ENCODE assay signal across 24 mouse cellular contexts in the genomic region with DNA sequence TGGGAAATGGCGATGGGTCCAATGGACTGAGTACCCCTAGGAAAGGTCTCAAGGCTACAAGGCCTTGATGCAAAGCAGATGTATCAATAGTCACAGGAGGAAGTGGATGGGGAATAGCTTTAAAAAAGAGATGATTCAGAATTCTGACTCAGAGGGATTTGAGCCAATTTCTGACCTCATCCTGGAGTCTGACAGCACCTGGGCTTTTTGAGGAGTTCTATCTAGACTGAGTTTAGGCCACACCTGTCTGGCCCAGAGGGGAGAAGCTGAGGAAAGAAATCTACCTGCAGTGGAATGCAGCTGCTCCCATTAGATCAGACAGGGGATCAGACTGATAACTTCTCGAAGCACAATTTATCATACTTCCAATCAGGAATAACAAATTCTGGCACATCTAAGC.
DNase-seq lines count a peak whose midpoint lies in the region; ATAC-seq lines count a peak whose summit lies in the region.
"Had no signal": no experiment of that assay in that cellular context is flagged by ENCODE, and none has a peak within 500 bp of the region (broad histone marks: within the 10 kb centered on the region; RNA-seq: fewer than 3 reads in every experiment).

No protein-coding gene starts in this region.

- H3K4me2 ChIP-seq in stomach, embryonic 16.5 days (ENCODE audit: low read depth, low read length): no peak overlapping the region
- H3K4me2 ChIP-seq: embryonic facial prominence, embryonic 15.5 days; heart, embryonic 15.5 days; kidney, embryonic 15.5 days; limb, embryonic 13.5 days; liver, embryonic 11.5 days; lung, embryonic 15.5 days; midbrain, embryonic 11.5 days; neural tube, embryonic 12.5 days had no signal

- no peaks in the 10 kb centered on the region for H3K9me3 ChIP-seq in stomach, embryonic 16.5 days (replicated peaks; ENCODE audit: control insufficient read depth, low read length)
- H3K9me3 ChIP-seq: embryonic facial prominence, embryonic 15.5 days; heart, embryonic 15.5 days; kidney, embryonic 15.5 days; limb, embryonic 13.5 days; lung, embryonic 15.5 days; neural tube, embryonic 12.5 days had no signal

- peak; percentile 9 to 81 for DNase-seq in adrenal gland, adult (ENCODE audit: inconsistent age in 2 of 2, low spot score in 1 of 2)
- no peak for DNase-seq in adrenal gland, postnatal 14 days
- peak; percentile 39 for DNase-seq in 3134 (ENCODE audit: extremely low read depth, insufficient read length, low spot score)
- peak; percentile 15 for DNase-seq in brain, adult 2 months (ENCODE audit: low read depth, low spot score)
- DNase-seq in heart, adult 8-10 months (ENCODE audit: low spot score): no peak
- DNase-seq in embryo, embryonic 10.5 days (ENCODE audit: low spot score): no peak
- DNase-seq: cerebellum, adult 2 months; cerebellum, postnatal 36 days; heart, adult 2 months; kidney, adult 18-20 months; kidney, postnatal 25 days; right cerebral cortex, adult 18-20 months had no signal

- peak; percentile 21; the same call in 1 of the 2 replicates for ATAC-seq in stomach, embryonic 16.5 days (ENCODE audit: insufficient read depth, low FRiP score)
- ATAC-seq: forebrain, embryonic 16.5 days; hindbrain, embryonic 16.5 days; midbrain, embryonic 16.5 days had no signal

- WGBS in stomach, embryonic 16.5 days: 77% methylated on average over 2 of the region's 2 CpGs

- H3K9ac ChIP-seq in stomach, embryonic 16.5 days (ENCODE audit: low read length): no peak overlapping the region
- H3K9ac ChIP-seq: embryonic facial prominence, embryonic 15.5 days; heart, embryonic 15.5 days; kidney, embryonic 15.5 days; limb, embryonic 13.5 days; lung, embryonic 15.5 days; neural tube, embryonic 12.5 days had no signal

- H3K4me1 ChIP-seq in stomach, embryonic 16.5 days (ENCODE audit: control insufficient read depth, insufficient read depth, low read length): no peaks in the 10 kb centered on the region
- H3K4me1 ChIP-seq: embryonic facial prominence, embryonic 15.5 days; kidney, embryonic 15.5 days; limb, embryonic 13.5 days; lung, embryonic 15.5 days; neural tube, embryonic 12.5 days had no signal

- H3K27ac ChIP-seq in stomach, embryonic 16.5 days (ENCODE audit: low read length): no peak overlapping the region
- H3K27ac ChIP-seq: embryonic facial prominence, embryonic 15.5 days; heart, adult 2 months; kidney, embryonic 15.5 days; limb, embryonic 13.5 days; lung, embryonic 15.5 days; neural tube, embryonic 12.5 days had no signal

- H3K36me3 ChIP-seq in stomach, embryonic 16.5 days (ENCODE audit: control insufficient read depth, insufficient read depth, low read length): no peaks in the 10 kb centered on the region
- H3K36me3 ChIP-seq: embryonic facial prominence, embryonic 15.5 days; heart, embryonic 15.5 days; kidney, embryonic 15.5 days; limb, embryonic 13.5 days; lung, embryonic 15.5 days; neural tube, embryonic 12.5 days had no signal

- no peaks in the 10 kb centered on the region for H3K27me3 ChIP-seq in stomach, embryonic 16.5 days (ENCODE audit: control insufficient read depth, insufficient read depth, low read length)
- H3K27me3 ChIP-seq: embryonic facial prominence, embryonic 15.5 days; heart, embryonic 15.5 days; kidney, embryonic 15.5 days; limb, embryonic 13.5 days; lung, embryonic 15.5 days; neural tube, embryonic 12.5 days had no signal

- no peak overlapping the region for H3K4me3 ChIP-seq in stomach, embryonic 16.5 days (replicated peaks; ENCODE audit: low read length)
- H3K4me3 ChIP-seq: embryonic facial prominence, embryonic 15.5 days; heart, adult 2 months; heart, embryonic 15.5 days; kidney, embryonic 15.5 days; limb, embryonic 13.5 days; lung, embryonic 15.5 days; neural tube, embryonic 12.5 days had no signal

Comparison
In these comparisons a context has a peak if more than half of its experiments do, and no peak if none do; other contexts are left out.
1. DNase-seq: peak in adrenal gland, adult (2 of 2), 3134 (single experiment) and brain, adult 2 months (single experiment); none in adrenal gland, postnatal 14 days (single experiment), heart, adult 8-10 months (single experiment) and embryo, embryonic 10.5 days (single experiment).